Mouse (Mus musculus) skeletal muscle tissue, adult 2 months (tissue): Measurements from ENCODE around the gene 4930467E23Rik.
"Not testable (repeated sequence)": the region's sequence is repeated elsewhere in the genome, so short reads cannot be mapped to it uniquely, and the experiment has no call there.

Experiments
- DNase-seq: peaks from one replicate; pipeline ENCODE4 v3.0.0-alpha.2; 2012; ENCODE audit warnings: low read depth, low spot score

The 4930467E23Rik gene

GRCm38 (mm10) chr8:19729276-19729675 is at the start of gene 4930467E23Rik:
TSS of gene 4930467E23Rik (plus strand) at chr8:19729576.
- not testable (repeated sequence) for DNase-seq

GRCm38 (mm10) chr8:19682311-19682710 is 47.1 kb upstream of the 4930467E23Rik start:
- not testable (repeated sequence) for DNase-seq

- not testable (repeated sequence) for DNase-seq
Measured at GRCm38 (mm10) chr8:19685476-19685875, 43.9 kb upstream of the 4930467E23Rik start.

- DNase-seq = not testable (repeated sequence)
Measured at GRCm38 (mm10) chr8:19688802-19689525, 40.4 kb upstream of the 4930467E23Rik start.

- not testable (repeated sequence) for DNase-seq
Measured at GRCm38 (mm10) chr8:19689745-19690144, 39.6 kb upstream of the 4930467E23Rik start.

- DNase-seq = not testable (repeated sequence)
Measured at GRCm38 (mm10) chr8:19691421-19691820, 38.0 kb upstream of the 4930467E23Rik start.

GRCm38 (mm10) chr8:19697497-19698077 is 31.8 kb upstream of the 4930467E23Rik start:
- not testable (repeated sequence) for DNase-seq

- not testable (repeated sequence) for DNase-seq
Measured at GRCm38 (mm10) chr8:19698123-19698522, 31.3 kb upstream of the 4930467E23Rik start.

- DNase-seq = peak; percentile 12
Measured at GRCm38 (mm10) chr8:19698722-19699121, 30.7 kb upstream of the 4930467E23Rik start.

- not testable (repeated sequence) for DNase-seq
Measured at GRCm38 (mm10) chr8:19701326-19701725, 28.1 kb upstream of the 4930467E23Rik start.

- not testable (repeated sequence) for DNase-seq
Measured at GRCm38 (mm10) chr8:19702276-19702675, 27.1 kb upstream of the 4930467E23Rik start.

GRCm38 (mm10) chr8:19702972-19703709 is 26.2 kb upstream of the 4930467E23Rik start:
- DNase-seq = peak; percentile 14

GRCm38 (mm10) chr8:19703906-19704305 is 25.5 kb upstream of the 4930467E23Rik start:
- DNase-seq = not testable (repeated sequence)

- not testable (repeated sequence) for DNase-seq
Measured at GRCm38 (mm10) chr8:19704441-19705215, 24.7 kb upstream of the 4930467E23Rik start.

GRCm38 (mm10) chr8:19705216-19705600 is 24.2 kb upstream of the 4930467E23Rik start:
- DNase-seq = not testable (repeated sequence)

GRCm38 (mm10) chr8:19706101-19706725 is 23.2 kb upstream of the 4930467E23Rik start:
- DNase-seq = not testable (repeated sequence)

GRCm38 (mm10) chr8:19706918-19707760 is 22.2 kb upstream of the 4930467E23Rik start:
- DNase-seq = peak; percentile 53

GRCm38 (mm10) chr8:19707761-19708443 is 21.5 kb upstream of the 4930467E23Rik start:
- not testable (repeated sequence) for DNase-seq

- DNase-seq = not testable (repeated sequence)
Measured at GRCm38 (mm10) chr8:19708976-19709375, 20.4 kb upstream of the 4930467E23Rik start.
